Mouse (Mus musculus): ENCODE results near the gene Fat2. TPM values are rescaled to one million over a fixed set of nuclear protein-coding genes. Genes with fewer than 3 reads are reported as not detected.

Fat2 gene
- polyA plus RNA-seq, 1 experiment: not detected

DNA sequence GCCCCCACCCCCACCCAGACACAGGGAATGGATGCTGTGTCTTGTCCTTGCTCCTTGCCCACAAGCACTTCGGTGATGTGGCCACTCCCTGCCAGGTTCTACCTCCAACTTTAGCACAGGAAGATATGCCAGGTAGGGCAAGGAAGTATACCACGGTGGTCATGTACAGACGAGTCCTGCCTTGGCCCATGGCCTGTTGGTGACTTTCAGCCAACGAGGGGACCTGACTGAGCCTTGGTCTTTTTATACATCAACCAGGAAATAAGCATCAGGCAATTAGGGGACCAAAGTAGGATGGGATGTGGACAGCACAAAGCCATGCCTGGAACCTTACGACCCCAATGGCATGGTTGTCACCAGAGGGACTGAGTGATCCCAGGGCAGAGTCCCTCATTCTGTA lies 9.3 kb downstream of the Fat2 start:
- Histone ChIP-seq H3K4me3 (replicated peaks; ENCODE audit: control insufficient read depth, low read depth, low read length) (no peak overlapping the region), H3K27ac (ENCODE audit: control insufficient read depth, insufficient read depth, low read depth, low read length, poor library complexity) (no peak overlapping the region), H3K4me1 (ENCODE audit: control insufficient read depth, insufficient read depth, low read length) (no peaks in the 10 kb centered on the region)
- WGBS: 73% methylated on average over 5 of the region's 5 CpGs
- TF ChIP-seq POLR2A (IDR thresholded peaks at IDR 0.05; ENCODE audit: borderline replicate concordance, control insufficient read depth, low read depth, low read length) (no peak), CTCF (IDR thresholded peaks at IDR 0.05; ENCODE audit: control insufficient read depth, insufficient read depth, low read length) (no peak)

DNA sequence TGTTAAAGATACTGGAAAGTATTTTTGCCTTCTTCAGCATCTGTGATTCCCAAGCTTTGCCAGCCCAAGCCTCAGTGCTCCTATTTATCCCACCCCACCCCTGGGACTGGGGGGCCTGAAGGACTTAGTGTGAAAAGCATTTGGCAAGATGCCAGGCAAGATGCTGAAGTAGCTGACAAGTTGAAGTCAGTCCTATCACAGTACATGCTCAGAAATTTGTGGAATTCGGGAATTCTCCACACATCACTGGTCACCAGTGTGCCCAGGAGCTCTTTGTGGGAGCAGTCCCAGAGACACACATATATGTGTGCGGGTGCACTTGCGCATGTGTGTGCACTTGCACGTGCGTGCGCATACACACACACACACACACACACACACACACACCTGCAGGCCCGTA lies 10.2 kb downstream of the Fat2 start:
- no peak overlapping the region for H3K4me3 ChIP-seq (replicated peaks; ENCODE audit: control insufficient read depth, low read depth, low read length)
- no peak overlapping the region for H3K27ac ChIP-seq (ENCODE audit: control insufficient read depth, insufficient read depth, low read depth, low read length, poor library complexity)
- H3K4me1 ChIP-seq (ENCODE audit: control insufficient read depth, insufficient read depth, low read length): no peaks in the 10 kb centered on the region
- no peak for TF ChIP-seq POLR2A (IDR thresholded peaks at IDR 0.05; ENCODE audit: borderline replicate concordance, control insufficient read depth, low read depth, low read length)
- no peak for TF ChIP-seq CTCF (IDR thresholded peaks at IDR 0.05; ENCODE audit: control insufficient read depth, insufficient read depth, low read length)
- WGBS: 84% methylated on average over 7 of the region's 7 CpGs

DNA sequence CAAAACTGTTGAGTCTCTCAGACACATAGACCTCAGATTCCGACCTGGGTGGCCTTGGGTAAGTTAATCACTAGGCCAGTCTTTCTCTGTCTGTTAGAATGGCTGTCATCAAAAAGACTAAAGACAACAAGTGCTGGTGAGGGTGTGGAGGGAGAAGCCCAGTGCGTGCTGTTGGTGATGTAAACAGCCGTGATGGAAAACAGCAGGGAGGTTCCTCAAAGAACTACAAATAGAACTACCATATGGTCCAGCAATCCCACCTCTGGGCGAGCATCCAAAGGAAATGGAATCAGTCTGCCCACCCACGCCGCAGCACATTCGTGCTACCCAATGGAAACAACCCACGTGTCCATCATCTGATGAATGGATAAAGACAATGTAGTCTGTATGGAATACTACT lies 12.5 kb downstream of the Fat2 start:
- no peaks in the 10 kb centered on the region for H3K4me1 ChIP-seq (ENCODE audit: control insufficient read depth, insufficient read depth, low read length)
- TF ChIP-seq POLR2A (IDR thresholded peaks at IDR 0.05; ENCODE audit: borderline replicate concordance, control insufficient read depth, low read depth, low read length) (no peak), CTCF (IDR thresholded peaks at IDR 0.05; ENCODE audit: control insufficient read depth, insufficient read depth, low read length) (no peak)
- no peak overlapping the region for H3K27ac ChIP-seq (ENCODE audit: control insufficient read depth, insufficient read depth, low read depth, low read length, poor library complexity)
- H3K4me3 ChIP-seq (replicated peaks; ENCODE audit: control insufficient read depth, low read depth, low read length): no peak overlapping the region
- WGBS: 82% methylated on average over 8 of the region's 8 CpGs

DNA sequence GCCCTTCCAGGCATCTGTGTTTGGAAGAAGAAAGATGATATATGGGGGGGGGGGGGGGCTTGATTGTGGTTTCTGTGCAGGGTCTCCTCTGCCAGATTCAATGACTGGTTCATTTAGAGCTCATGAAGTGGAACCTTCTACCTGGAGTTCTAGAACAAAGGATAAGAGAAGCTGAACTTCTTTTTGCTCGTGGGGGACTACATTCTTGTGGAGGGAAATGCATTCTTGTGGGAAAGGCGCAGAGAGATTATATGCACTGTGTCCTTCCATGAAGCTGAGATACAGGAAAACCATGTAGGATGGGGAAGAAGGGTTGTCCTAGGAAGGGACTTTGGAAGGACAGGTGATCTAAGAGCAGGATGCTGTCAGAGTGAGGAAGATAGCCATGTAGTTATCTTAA lies 15.4 kb downstream of the Fat2 start:
- 70% methylated on average over 2 of the region's 2 CpGs for WGBS
- no peaks in the 10 kb centered on the region for H3K4me1 ChIP-seq (ENCODE audit: control insufficient read depth, insufficient read depth, low read length)
- no peak overlapping the region for H3K4me3 ChIP-seq (replicated peaks; ENCODE audit: control insufficient read depth, low read depth, low read length)
- no peak overlapping the region for H3K27ac ChIP-seq (ENCODE audit: control insufficient read depth, insufficient read depth, low read depth, low read length, poor library complexity)
- TF ChIP-seq CTCF (IDR thresholded peaks at IDR 0.05; ENCODE audit: control insufficient read depth, insufficient read depth, low read length) (no peak), POLR2A (IDR thresholded peaks at IDR 0.05; ENCODE audit: borderline replicate concordance, control insufficient read depth, low read depth, low read length) (no peak)

DNA sequence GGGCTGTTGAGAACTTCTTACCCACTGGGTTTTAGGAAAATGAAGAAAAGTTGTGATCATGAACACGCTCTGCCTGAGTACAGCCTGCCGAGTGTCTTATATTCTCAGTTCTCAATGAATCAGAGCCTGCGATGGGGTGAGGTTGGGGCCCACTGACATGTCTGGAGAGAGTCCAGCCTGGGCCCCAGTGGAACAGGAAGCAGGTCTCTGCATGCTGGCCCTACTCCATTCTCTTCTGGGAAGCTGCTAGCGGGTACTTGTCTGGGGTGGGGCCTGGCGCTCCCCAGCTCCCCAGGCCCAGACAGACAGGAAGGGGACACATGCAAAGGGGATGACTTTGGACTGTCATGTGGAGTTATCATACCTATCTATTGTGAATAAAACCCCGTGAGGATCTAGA lies 20.4 kb downstream of the Fat2 start:
- Histone ChIP-seq H3K27ac (ENCODE audit: control insufficient read depth, insufficient read depth, low read depth, low read length, poor library complexity) (no peak overlapping the region), H3K4me1 (ENCODE audit: control insufficient read depth, insufficient read depth, low read length) (no peaks in the 10 kb centered on the region), H3K4me3 (replicated peaks; ENCODE audit: control insufficient read depth, low read depth, low read length) (no peak overlapping the region)
- 31% methylated on average over 6 of the region's 6 CpGs for WGBS
- TF ChIP-seq POLR2A (IDR thresholded peaks at IDR 0.05; ENCODE audit: borderline replicate concordance, control insufficient read depth, low read depth, low read length): no peak
- no peak for TF ChIP-seq CTCF (IDR thresholded peaks at IDR 0.05; ENCODE audit: control insufficient read depth, insufficient read depth, low read length)

DNA sequence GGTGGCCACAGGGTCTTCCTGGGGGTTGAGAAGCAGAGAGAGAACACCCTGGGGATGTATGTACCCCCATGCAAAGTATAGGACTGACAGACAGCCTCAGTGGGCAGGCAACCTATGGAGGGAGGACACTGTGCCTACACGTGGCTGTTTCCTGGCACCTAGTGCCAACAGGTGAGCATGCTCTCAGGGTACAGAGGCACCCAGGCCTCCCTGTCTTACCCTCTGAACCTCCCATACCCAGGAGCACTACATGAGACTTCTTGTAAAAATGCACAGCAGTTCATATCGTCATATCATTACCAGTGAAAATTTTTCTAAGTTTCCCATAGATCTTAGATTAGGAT lies 21.7 kb downstream of the Fat2 start:
- TF ChIP-seq CTCF (IDR thresholded peaks at IDR 0.05; ENCODE audit: control insufficient read depth, insufficient read depth, low read length): no peak
- no peak for TF ChIP-seq POLR2A (IDR thresholded peaks at IDR 0.05; ENCODE audit: borderline replicate concordance, control insufficient read depth, low read depth, low read length)
- 47% methylated on average over 2 of the region's 2 CpGs for WGBS

DNA sequence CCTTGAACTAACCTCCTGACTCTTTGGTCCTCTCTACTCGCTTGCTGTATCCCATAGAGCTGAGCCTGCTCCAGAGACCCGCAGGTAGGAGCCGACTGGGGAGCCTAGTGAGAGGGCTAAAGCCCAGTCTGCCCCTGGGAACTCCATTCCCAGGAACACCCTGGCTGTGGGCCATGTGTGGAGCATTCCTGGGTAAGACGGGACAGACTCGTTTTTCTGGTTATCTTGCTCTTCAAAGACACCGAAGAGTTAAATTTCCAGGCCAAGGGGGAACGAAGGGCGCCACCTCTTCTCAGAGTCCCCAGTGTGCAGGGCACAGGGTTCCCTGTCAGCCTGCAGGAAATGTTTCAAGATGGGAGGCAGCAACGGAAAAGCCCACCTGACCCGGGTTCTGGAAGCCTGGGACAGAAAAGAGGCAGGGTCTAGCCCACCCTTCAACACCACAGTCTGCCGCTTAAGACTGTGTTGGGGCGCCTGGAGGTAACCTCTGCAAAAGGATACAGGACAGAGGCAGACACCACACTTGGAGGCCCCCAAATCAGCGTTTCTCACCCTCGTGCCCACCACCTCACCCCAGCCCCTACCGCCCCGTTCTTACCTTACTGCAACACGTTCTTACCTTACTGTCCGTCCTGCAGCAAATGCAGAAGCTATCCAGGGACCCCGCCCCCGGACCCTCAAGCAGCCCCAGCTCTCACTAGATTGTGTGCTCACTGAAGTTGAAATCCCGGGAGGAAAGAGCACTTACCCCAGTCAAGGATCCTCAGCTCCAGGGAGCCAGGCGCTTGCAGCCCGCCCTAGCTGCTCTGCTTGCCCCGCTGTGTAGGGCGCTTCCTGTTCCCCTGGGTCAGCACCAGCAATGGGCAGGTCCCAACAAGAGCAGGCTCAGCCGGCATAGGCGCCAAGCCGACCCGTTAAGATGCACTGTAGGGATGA lies 22.3 kb downstream of the Fat2 start:
- Histone ChIP-seq H3K27ac (ENCODE audit: control insufficient read depth, insufficient read depth, low read depth, low read length, poor library complexity) (no peak overlapping the region), H3K4me3 (replicated peaks; ENCODE audit: control insufficient read depth, low read depth, low read length) (no peak overlapping the region), H3K4me1 (ENCODE audit: control insufficient read depth, insufficient read depth, low read length) (no peaks in the 10 kb centered on the region)
- WGBS: 33% methylated on average over 29 of the region's 29 CpGs
- TF ChIP-seq POLR2A (IDR thresholded peaks at IDR 0.05; ENCODE audit: borderline replicate concordance, control insufficient read depth, low read depth, low read length): no peak
- no peak for TF ChIP-seq CTCF (IDR thresholded peaks at IDR 0.05; ENCODE audit: control insufficient read depth, insufficient read depth, low read length)

More for the DNA sequence above, 21.7 kb downstream of the Fat2 start:
- H3K4me1 ChIP-seq (ENCODE audit: control insufficient read depth, insufficient read depth, low read length): no peaks in the 10 kb centered on the region
- H3K4me3 ChIP-seq (replicated peaks; ENCODE audit: control insufficient read depth, low read depth, low read length): no peak overlapping the region
- no peak overlapping the region for H3K27ac ChIP-seq (ENCODE audit: control insufficient read depth, insufficient read depth, low read depth, low read length, poor library complexity)

DNA sequence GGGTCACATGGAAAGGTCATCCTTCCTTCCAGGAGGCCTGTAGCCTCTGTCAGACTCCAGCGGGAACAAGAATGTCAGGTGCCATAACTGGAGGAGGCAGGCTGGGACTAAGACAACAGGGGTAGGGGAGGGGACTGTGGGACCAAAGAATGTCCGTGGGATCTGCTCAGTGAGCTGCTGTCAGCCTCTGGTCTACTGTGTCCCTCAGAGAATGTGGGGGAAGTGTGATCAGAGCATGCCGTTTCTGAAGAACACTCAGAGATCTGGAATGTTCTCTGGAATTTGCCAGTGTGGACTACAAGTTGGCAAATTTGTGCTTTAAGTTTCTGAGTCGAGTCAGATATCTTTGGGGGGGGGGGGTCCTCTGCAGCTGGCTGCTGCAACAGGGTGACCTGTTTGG lies 34.0 kb downstream of the Fat2 start:
- TF ChIP-seq POLR2A (IDR thresholded peaks at IDR 0.05; ENCODE audit: borderline replicate concordance, control insufficient read depth, low read depth, low read length): no peak
- TF ChIP-seq CTCF (IDR thresholded peaks at IDR 0.05; ENCODE audit: control insufficient read depth, insufficient read depth, low read length): no peak
- H3K27ac ChIP-seq (ENCODE audit: control insufficient read depth, insufficient read depth, low read depth, low read length, poor library complexity): no peak overlapping the region
- WGBS: 76% methylated on average over 4 of the region's 4 CpGs

More for the DNA sequence above, 34.0 kb downstream of the Fat2 start:
- H3K4me3 ChIP-seq (replicated peaks; ENCODE audit: control insufficient read depth, low read depth, low read length): no peak overlapping the region
- H3K4me1 ChIP-seq (ENCODE audit: control insufficient read depth, insufficient read depth, low read length): no peaks in the 10 kb centered on the region
